Mouse (Mus musculus) hindbrain, embryonic 10.5 days (tissue): Measurements from ENCODE around the gene Kcnma1. TPM values are rescaled to one million over a fixed set of nuclear protein-coding genes. Genes with fewer than 3 reads are reported as not detected.
A peak's percentile ranks its signal among the peaks of the same experiment; 100 is the strongest.

Source experiments
- DNase-seq: peaks from one replicate; pipeline ENCODE4 v3.0.0-alpha.2; 2017; ENCODE audit warnings: low spot score
- H3K27ac ChIP-seq: fragments of 300-500 bp; sonication (generic); 2 replicates; pipeline ENCODE4 v1.5.1; 2016; ENCODE audit warnings: mild to moderate bottlenecking, moderate library complexity
- H3K27me3 ChIP-seq: fragments of 300-500 bp; sonication (generic); 2 replicates; pipeline ENCODE4 v1.6.1; 2016; ENCODE audit warnings: mild to moderate bottlenecking; ENCODE audit not compliant: poor library complexity, insufficient read depth, severe bottlenecking
- H3K36me3 ChIP-seq: fragments of 300-500 bp; sonication (generic); 2 replicates; pipeline ENCODE4 v1.6.1; 2016; ENCODE audit warnings: mild to moderate bottlenecking, moderate library complexity
- H3K4me1 ChIP-seq: fragments of 300-500 bp; sonication (generic); replicated peaks from 2 replicates; pipeline ENCODE4 v1.6.1; 2016; ENCODE audit warnings: mild to moderate bottlenecking
- H3K4me3 ChIP-seq: fragments of 300-500 bp; sonication (generic); 2 replicates; pipeline ENCODE4 v1.5.1; 2016; ENCODE audit warnings: mild to moderate bottlenecking, moderate library complexity
- H3K9me3 ChIP-seq: fragments of 300-500 bp; sonication (generic); 2 replicates; pipeline ENCODE4 v1.6.1; 2016; ENCODE audit warnings: mild to moderate bottlenecking, moderate library complexity
- WGBS: fragments of 180-500 bp; shearing (Covaris S2); methylation state at CpG from one replicate; pipeline ENCODE4 v1.1.7; 2016; 5-methylcytosine and 5-hydroxymethylcytosine counted together
- polyA plus RNA-seq: library from polyadenylated mRNA; unstranded; fragments of >200 nt; fragmentation: Nextera tagmentation; extraction: Ambion mirVana; gene quantifications from 2 replicates; pipeline ENCODE4 v1.2.1, GENCODE M21; 2016

Gene Kcnma1
- polyA plus RNA-seq, 1 experiment from 2014 or later = 1.1 TPM

DNA sequence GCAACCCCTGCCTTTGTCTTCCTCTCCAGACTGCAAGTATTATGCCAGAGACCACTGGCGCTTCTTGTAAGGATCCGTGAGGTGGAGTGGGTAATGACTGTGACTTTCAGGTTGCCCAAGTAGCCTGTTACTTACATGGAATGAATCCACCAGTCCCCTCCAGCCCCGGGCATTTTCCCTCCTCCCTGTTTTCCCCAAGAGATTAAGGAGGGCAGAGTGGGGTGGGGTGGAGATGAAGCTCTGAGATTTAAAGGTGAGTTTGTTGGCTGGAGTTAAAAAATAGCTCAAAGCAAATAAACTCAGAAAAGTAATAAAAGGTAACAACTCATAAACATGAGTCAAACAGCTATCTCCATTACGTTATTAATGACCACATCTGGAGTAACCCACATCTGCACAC is 624.1 kb downstream of the Kcnma1 start:
- 73% methylated on average over 4 of the region's 4 CpGs for WGBS
- Histone ChIP-seq H3K4me1 (peaks cover 11% of the 10 kb centered on the region), H3K4me3 (no peak overlapping the region), H3K27me3 (0 out of 2 replicates have a peak, but pooled peaks cover 3% of the 10 kb centered on the region), H3K27ac (no peak overlapping the region), H3K9me3 (no peaks in the 10 kb centered on the region), H3K36me3 (no peaks in the 10 kb centered on the region)
- no peak for DNase-seq

DNA sequence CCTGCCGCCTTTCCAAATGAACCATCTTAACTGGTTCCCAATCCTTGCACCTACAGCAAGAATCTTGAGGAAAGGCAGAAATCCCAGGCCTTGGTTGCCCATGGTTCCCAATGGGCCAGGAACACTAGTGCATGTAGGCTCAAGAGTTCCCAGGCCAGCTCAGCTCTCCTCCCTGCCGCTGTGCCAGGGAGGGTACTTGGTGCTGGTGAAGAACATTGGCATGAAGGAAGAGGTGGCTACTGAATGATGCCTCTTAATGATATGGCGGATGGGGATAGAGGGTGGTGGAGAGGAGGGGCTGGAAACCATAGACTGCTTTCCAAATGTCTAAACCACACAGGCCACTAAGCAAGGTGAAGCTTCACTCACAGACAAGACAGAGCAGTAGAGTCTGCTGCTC is 627.5 kb downstream of the Kcnma1 start:
- H3K4me1 ChIP-seq = peaks cover 13% of the 10 kb centered on the region
- H3K27ac ChIP-seq = no peak overlapping the region
- no peaks in the 10 kb centered on the region for H3K36me3 ChIP-seq
- DNase-seq = no peak
- H3K9me3 ChIP-seq = no peaks in the 10 kb centered on the region
- WGBS = 92% methylated on average over 3 of the region's 3 CpGs
- peaks cover 22% of the 10 kb centered on the region; the same call in 1 of the 2 replicates for H3K27me3 ChIP-seq
- no peak overlapping the region for H3K4me3 ChIP-seq

DNA sequence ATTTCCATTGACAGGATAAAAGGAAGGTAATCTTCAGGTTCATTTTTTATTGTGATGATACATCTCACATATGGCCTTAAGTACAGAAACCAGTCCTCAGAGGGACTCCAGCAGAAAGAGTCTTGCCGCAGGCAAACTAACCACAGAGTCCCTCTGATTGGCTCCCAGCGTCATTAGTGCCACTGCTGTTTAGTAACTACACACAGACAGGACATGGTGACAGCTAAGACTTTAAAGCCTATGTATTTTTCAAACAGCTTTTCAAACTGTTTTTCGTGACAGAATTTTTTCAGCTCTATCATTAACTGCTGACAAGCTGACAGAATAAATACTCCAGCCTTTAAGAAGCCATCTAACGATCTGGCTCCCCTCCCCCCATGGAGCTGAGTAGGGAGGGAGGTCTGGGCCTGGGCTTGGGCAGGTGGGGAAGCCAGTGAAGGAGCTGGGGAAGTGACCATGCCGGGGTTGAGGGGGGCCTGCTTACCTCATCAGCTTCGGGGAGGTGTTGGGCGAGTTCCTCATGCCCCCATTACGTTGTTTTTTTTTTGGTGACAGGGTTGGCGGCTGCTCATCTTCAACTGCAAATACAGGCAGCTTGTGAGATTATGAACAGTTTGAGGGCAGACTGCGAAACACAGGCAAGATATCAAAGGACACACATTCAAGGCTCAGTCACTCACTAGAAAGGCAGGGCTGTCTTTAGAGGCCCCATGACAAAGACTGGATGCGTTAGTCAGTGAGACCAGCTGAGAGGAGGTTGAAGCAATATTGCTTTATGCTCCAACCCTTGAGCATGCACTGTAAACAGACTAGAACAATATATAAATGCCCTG is 628.3 kb downstream of the Kcnma1 start:
- 47% methylated on average over 11 of the region's 11 CpGs for WGBS
- no peak for DNase-seq
- peaks cover 28% of the 10 kb centered on the region; the same call in 1 of the 2 replicates for H3K27me3 ChIP-seq

DNA sequence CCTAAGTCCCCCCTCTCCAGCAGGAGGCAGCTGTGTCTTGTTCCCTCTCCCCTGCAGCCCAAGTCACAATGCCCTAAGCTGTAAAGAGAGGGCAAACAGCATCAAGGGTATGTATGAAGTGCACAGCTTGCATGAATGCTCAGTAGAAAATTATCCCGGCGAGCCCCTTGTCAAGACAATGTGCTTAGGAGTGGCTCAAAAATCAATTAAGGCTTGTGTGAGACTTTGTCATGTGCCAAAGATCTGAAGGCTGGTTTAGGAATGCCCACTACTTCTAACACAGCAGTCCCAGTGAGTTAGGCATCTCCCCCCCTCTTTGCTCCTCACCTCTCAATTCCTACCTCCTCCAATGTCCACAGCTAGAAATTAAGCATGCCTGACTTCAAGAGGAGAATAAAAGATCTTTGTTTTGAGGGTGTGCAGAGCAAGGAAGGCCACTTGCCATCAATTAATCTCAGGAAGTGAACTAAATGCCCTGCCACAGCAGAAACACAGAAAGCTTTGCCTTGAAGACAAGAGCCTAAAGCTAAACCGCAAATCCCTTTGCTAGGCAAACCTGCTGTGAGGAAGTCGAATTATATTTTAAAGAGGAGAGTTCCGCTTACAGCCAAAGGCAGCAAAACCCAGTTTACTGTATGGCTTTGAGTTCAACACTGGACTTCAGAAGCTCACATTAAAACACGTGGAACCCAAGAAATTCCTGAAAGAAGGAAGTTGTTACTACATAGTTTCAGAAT is 635.8 kb downstream of the Kcnma1 start:
- 27% methylated on average over 6 of the region's 6 CpGs for WGBS
- Histone ChIP-seq H3K4me1 (peaks cover 21% of the 10 kb centered on the region), H3K27me3 (peaks cover 57% of the 10 kb centered on the region), H3K9me3 (no peaks in the 10 kb centered on the region), H3K27ac (peak overlapping the region; percentile 62), H3K4me3 (no peak overlapping the region), H3K36me3 (no peaks in the 10 kb centered on the region)
- peak; percentile 39 for DNase-seq

More for the DNA sequence above, 628.3 kb downstream of the Kcnma1 start:
- Histone ChIP-seq H3K36me3 (no peaks in the 10 kb centered on the region), H3K4me1 (peaks cover 13% of the 10 kb centered on the region), H3K4me3 (no peak overlapping the region), H3K9me3 (no peaks in the 10 kb centered on the region), H3K27ac (no peak overlapping the region)

DNA sequence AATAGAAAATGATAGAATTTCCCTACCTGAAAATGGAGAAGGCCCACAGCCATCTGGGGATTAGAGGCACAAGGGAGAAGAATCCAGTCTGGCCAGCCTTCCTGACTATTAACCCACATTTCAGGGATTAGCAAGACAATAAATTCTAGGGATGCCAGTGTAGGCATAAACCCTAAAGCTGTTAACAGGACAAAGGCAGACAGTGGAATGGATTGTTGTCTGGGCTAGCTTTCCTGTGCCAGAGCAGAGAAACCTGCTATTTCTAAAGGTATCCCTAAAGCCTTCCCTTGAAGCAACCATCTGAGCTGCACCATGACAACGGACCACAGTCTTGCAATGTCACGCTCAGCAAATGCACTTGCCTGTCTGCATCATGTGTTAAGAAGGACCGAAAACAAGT is 642.3 kb downstream of the Kcnma1 start:
- WGBS = 72% methylated on average over 3 of the region's 3 CpGs
- peaks cover 19% of the 10 kb centered on the region for H3K27me3 ChIP-seq
- H3K27ac ChIP-seq = no peak overlapping the region
- DNase-seq = no peak
- H3K4me3 ChIP-seq = no peak overlapping the region
- no peaks in the 10 kb centered on the region for H3K9me3 ChIP-seq
- no peaks in the 10 kb centered on the region for H3K36me3 ChIP-seq
- H3K4me1 ChIP-seq = no peaks in the 10 kb centered on the region

DNA sequence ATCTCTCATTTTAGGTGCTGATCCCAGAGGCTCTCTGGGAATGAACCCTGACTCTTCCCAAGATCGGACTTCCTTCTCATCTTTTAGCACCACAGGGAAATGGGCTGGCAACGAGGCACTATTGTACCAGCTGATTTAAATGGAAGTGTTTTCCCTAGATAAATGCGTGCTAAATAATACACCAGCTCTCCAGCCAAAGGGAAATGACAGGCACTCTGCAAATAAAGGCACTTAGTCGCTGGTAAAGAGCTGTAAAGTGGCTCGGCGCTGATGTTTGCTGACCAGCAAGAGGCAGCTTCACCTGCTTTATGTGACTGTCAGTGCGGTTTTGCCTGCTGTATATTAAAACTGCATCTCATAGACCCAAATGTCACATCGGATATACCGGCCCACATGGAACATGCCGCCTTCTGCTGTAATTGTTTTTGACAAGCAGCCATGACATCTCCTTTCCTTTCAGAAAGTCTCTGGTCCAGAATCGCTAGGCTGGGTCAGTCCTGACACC is 653.7 kb downstream of the Kcnma1 start:
- Histone ChIP-seq H3K9me3 (no peaks in the 10 kb centered on the region), H3K36me3 (no peaks in the 10 kb centered on the region), H3K4me1 (peaks cover 36% of the 10 kb centered on the region), H3K4me3 (no peak overlapping the region), H3K27ac (peak overlapping the region; percentile 40), H3K27me3 (0 out of 2 replicates have a peak, but pooled peaks cover 3% of the 10 kb centered on the region)
- no peak for DNase-seq
- WGBS = 70% methylated on average over 11 of the region's 11 CpGs

DNA sequence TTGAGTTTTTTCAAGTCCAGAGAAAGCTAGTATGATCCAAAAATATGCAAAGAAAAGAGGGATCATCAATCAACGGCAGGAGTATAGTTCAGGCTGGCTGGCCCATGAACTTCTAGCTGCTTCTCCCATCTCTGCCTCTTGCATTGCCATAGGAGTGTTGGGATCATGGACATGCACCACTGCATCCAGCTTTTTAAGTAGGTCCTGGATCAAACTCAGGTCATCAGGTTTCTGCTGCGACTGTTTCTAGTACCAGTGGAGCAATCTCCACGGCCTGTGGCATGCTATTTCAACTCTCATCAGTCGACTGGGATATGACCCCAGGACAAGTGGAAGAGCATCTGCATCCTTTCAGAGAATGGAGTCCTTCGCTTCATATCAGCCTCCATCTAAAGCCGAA is 655.5 kb downstream of the Kcnma1 start:
- WGBS = 92% methylated on average over 6 of the region's 6 CpGs
- Histone ChIP-seq H3K36me3 (no peaks in the 10 kb centered on the region), H3K4me1 (peaks cover 35% of the 10 kb centered on the region), H3K4me3 (no peak overlapping the region), H3K27ac (no peak overlapping the region), H3K9me3 (no peaks in the 10 kb centered on the region), H3K27me3 (0 out of 2 replicates have a peak, but pooled peaks cover 3% of the 10 kb centered on the region)
- no peak for DNase-seq

DNA sequence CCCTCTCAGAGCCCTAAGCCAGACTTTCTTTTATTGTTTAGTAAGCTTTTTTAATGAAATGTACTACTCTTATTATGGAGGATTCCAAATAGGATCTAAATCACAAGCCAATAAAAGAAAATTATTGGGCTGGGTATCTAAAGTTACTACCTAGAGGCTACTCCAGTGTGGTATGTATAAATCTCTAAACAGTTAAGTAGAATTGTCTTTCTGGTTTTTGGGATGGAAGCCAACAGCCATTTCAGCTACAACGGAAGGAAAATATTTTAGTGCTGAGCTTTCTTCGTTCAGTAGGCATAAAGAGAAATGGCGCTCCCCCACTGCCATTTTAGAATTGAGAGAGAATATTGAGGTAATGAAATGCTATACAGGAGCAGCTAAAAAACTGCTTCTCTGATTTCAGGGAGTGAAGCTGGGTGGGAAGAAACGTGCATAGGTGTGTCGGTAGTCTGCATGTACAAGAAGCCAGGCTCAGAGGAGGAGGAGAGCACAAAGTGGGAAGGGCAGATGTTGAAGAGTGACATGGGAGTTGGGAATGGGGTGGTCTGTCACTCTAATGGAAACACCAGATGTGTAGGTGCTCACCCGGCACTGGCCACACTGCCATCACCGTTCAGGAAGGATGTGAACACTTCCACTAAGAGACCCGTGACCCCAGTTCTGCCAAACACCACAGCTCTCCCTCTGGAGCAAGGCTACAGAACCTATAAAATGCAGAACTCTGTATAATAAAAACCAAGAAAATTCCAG is 656.6 kb downstream of the Kcnma1 start:
- H3K4me3 ChIP-seq = no peak overlapping the region
- H3K4me1 ChIP-seq = peaks cover 24% of the 10 kb centered on the region
- 93% methylated on average over 8 of the region's 8 CpGs for WGBS
- H3K27ac ChIP-seq = no peak overlapping the region
- 0 out of 2 replicates have a peak, but pooled peaks cover 3% of the 10 kb centered on the region for H3K27me3 ChIP-seq
- H3K36me3 ChIP-seq = no peaks in the 10 kb centered on the region
- no peaks in the 10 kb centered on the region for H3K9me3 ChIP-seq
- no peak for DNase-seq

DNA sequence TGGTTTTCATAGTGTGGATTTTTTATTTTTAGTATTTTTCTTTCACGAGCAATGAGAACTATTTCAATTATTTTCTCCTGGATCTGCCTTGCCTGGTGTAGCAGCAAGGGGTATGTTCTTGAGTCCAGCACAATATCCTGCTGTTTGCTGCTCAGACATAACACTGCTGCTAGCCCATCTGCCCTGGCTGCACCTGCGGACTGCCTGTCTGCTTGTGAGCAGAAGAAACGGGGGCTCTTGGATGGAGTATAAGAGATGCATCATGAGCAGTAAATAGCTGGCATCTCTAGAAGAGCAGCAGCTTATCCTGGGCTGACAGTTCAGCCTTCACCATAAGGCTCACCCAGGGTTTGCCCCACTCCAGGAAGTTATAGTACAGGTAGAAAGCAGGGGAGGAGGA is 687.5 kb downstream of the Kcnma1 start:
- Histone ChIP-seq H3K9me3 (no peaks in the 10 kb centered on the region), H3K36me3 (no peaks in the 10 kb centered on the region), H3K27ac (no peak overlapping the region), H3K4me1 (no peaks in the 10 kb centered on the region), H3K27me3 (no peaks in the 10 kb centered on the region), H3K4me3 (no peak overlapping the region)
- no peak for DNase-seq
- 76% methylated on average over 3 of the region's 3 CpGs for WGBS

DNA sequence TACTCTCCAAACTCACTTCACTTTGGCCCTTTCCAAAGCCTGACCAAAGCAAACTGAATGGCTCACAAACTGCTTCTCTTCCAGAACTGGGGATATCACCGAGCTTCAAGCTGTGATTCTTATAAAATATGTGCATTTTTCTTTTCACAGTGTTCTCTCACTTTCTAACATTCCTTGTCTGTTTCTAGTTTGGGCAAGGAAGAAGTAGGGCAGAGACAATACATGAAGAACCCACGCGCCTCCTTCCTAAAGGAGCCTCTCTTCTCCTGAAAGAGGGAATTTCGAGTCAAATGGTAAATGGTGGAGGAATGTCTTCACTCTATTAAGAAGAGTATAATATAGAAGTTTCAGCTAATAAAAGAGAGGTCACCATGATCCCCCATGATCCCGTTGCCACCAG is 709.0 kb downstream of the Kcnma1 start:
- WGBS = 86% methylated on average over 5 of the region's 5 CpGs
- DNase-seq = no peak
- H3K27me3 ChIP-seq = no peaks in the 10 kb centered on the region
- H3K4me3 ChIP-seq = no peak overlapping the region
- no peak overlapping the region for H3K27ac ChIP-seq
- H3K9me3 ChIP-seq = no peaks in the 10 kb centered on the region
- no peaks in the 10 kb centered on the region for H3K4me1 ChIP-seq
- no peaks in the 10 kb centered on the region for H3K36me3 ChIP-seq

DNA sequence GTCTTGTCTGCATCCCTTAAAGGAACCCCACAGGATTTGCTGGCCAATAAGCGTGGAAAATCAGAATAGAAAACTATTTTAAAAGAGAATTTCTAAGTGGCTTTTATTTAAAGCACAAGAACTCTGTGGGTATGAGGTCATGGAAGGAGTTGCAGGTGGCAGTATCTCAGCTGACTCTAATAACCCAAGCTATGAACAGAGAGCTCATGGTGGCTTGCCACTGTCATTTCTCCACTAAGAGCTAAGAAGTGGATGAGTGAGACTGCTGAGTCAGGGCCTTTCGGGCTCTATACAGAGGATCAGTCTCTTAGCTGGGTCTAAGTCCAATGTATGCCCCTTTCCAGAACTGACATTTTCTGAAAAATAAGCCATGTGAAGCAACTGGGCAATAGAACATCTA is 713.8 kb downstream of the Kcnma1 start:
- DNase-seq = no peak
- H3K27me3 ChIP-seq = no peaks in the 10 kb centered on the region
- H3K27ac ChIP-seq = no peak overlapping the region
- no peaks in the 10 kb centered on the region for H3K4me1 ChIP-seq
- 93% methylated on average over 2 of the region's 2 CpGs for WGBS
- H3K9me3 ChIP-seq = no peaks in the 10 kb centered on the region
- no peak overlapping the region for H3K4me3 ChIP-seq
- H3K36me3 ChIP-seq = no peaks in the 10 kb centered on the region

DNA sequence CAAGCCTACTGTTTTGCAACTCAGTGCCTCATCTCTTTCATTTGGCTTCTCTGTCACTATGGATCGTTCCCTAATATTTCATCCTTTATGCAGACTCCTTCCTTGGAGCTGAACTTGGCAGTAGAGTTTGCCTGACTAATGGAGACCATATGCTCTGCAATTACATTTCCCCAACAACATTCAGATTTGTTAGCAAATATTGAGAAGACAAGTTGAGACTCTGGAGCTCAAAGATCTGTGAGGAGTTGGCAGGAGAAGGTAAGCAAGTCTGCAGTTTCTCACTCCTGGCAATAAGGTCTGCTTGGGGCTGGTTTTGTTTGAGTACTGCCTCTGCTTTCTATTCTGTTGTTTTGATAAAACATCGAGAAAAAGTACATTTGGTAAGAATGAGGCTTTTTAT is 723.7 kb downstream of the Kcnma1 start:
- Histone ChIP-seq H3K27ac (no peak overlapping the region), H3K4me3 (no peak overlapping the region), H3K36me3 (no peaks in the 10 kb centered on the region), H3K9me3 (no peaks in the 10 kb centered on the region), H3K4me1 (no peaks in the 10 kb centered on the region; the same call in 1 of the 2 replicates), H3K27me3 (no peaks in the 10 kb centered on the region)
- no peak for DNase-seq
- 81% methylated on average over 2 of the region's 2 CpGs for whole genome bisulfite sequencing
